Mouse (Mus musculus) CD4-positive helper T cell, adult 2 months (primary cell): Measurements from ENCODE around the gene Slc35a3.

Experiments used
- DNase-seq: peaks from one replicate; pipeline ENCODE4 v3.0.0-alpha.2; 2012; ENCODE audit warnings: low read depth, missing footprints, low spot score

Gene Slc35a3

DNA sequence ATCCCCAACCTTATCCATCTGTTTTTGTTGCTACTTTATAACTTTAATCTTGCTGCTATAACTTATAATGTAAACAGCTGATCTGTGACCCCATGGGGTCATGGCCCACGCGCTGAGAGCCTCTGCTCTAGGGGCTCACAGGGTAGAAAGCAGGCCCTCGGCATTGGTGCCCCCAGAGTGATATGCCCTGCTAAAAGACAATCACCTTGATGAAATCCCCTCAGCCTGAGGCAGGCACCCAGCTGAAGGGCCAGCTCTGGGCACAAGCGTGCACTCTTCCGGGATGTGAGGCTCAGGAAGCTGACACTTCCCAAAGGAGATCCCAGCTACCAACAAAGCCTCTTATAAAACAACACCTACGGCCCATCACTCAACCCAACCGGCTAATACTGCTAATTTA is 74.1 kb downstream of the Slc35a3 start:
- no peak for DNase-seq

GRCm38 (mm10) chr3:116637693-116638476 is 74.7 kb downstream of the Slc35a3 start:
- no peak for DNase-seq

DNA sequence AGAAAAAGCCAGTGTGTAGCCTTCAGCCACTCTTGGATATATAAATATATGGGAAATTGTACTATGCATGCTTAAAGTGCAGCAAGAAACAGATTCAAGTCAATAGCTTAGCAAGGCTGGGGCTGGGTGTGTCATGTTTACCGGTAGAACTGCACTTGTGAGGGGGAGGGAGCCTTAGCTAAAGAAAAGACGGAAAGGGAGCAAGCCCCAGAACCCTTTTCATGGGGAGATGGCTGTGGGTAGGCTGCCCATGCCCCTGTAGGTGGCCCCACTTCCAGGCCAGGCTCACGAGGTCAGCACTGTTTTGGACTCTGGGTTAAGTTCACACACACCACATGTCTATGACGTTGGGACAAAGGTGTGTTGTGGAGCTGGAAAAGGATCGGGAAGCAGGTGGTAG is 76.8 kb downstream of the Slc35a3 start:
- DNase-seq = no peak

DNA sequence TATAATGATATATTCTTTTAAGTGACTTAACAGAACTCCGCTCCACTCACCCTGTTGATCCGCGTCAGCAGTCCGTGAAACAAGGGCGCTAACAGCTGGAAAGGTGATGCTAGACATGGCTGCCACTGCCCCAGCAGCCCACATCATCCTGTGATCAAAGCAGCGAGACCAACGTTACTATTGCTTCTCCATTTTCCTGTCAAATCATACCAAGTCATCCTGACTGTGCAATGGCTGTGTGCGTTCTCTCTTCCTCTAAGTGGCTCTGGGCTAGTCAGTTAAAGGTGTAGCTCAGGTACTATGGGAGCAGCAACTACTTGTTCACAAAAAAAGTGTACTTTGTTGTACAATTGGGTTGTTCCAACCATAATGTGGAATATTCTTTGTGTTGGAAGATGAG is 77.8 kb downstream of the Slc35a3 start:
- DNase-seq = no peak

GRCm38 (mm10) chr3:116634091-116634490 is 78.5 kb downstream of the Slc35a3 start:
- DNase-seq = no peak

- DNase-seq = no peak
These were observed 79.7 kb downstream of the Slc35a3 start for GRCm38 (mm10) chr3:116632971-116633370.

- no peak for DNase-seq
These were observed 81.2 kb downstream of the Slc35a3 start for GRCm38 (mm10) chr3:116631459-116631858.

- DNase-seq = no peak
These were observed 90.0 kb downstream of the Slc35a3 start for GRCm38 (mm10) chr3:116622641-116623040.

DNA sequence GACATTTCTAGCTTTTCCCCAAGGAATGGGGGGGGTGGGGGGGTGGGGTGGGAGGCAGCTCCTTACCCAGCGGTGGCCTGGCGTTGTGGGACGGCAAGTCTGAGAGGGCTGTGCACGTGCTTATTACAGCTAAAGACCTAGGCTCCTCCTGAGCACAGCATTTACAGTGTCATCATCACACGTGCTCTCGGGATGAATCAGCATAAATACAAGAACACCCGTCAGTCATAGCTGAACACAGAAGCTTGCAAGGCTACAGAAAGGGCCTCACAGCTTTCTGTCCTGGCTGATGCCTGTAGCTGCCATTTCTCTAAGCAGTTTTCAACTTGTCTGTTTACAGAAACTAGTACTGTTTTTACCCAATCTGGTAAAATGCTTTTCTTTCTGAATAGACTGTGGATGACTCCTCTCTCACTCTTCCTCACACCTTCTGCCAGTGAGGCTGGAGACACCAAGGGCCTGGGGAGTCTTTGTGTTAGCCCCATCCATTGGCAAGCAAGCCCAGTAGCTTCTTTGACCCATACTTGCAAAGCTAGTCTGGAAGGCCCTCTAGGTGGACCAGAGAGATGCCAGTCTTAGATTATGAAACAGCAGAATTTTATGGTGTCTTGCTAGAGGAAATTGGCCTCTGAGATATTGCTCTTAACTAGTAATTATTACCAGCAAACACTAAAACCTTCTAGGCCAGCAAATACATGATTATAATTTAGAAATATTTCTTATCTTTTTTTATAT is 91.8 kb downstream of the Slc35a3 start:
- DNase-seq = no peak
